ENCODE assay signal across 9 mouse cellular contexts in genomic region chr17:78298140-78298539, GRCm38 (mm10).
DNase-seq lines count a peak whose midpoint lies in the region; ATAC-seq and TF ChIP-seq lines count a peak whose summit lies in the region.
"Had no signal": no experiment of that assay in that cellular context is flagged by ENCODE, and none has a peak within 500 bp of the region (broad histone marks: within the 10 kb centered on the region; RNA-seq: fewer than 3 reads in every experiment).

No protein-coding gene starts in this region.

- H3K27me3 ChIP-seq in intestine, embryonic 16.5 days (replicated peaks; ENCODE audit: control insufficient read depth, insufficient read depth, low read length) = no peaks in the 10 kb centered on the region
- H3K27me3 ChIP-seq: embryonic facial prominence, embryonic 15.5 days had no signal

- H3K9ac ChIP-seq in intestine, embryonic 16.5 days (ENCODE audit: low read depth, low read length) = no peak overlapping the region
- H3K9ac ChIP-seq: embryonic facial prominence, embryonic 15.5 days had no signal

- no peak overlapping the region for H3K27ac ChIP-seq in layer of hippocampus, adult 2 months
- H3K27ac ChIP-seq in intestine, embryonic 16.5 days (ENCODE audit: low read length) = no peak overlapping the region
- H3K27ac ChIP-seq: embryonic facial prominence, embryonic 15.5 days; macrophage had no signal

- no peak overlapping the region for H3K4me3 ChIP-seq in layer of hippocampus, adult 2 months
- H3K4me3 ChIP-seq in intestine, embryonic 16.5 days (ENCODE audit: low read length) = no peak overlapping the region
- H3K4me3 ChIP-seq: embryonic facial prominence, embryonic 15.5 days had no signal

- DNase-seq in layer of hippocampus, adult 2 months (ENCODE audit: low spot score in 2 of 2) = no peak
- no peak for DNase-seq in layer of hippocampus, adult 8-10 months (ENCODE audit: low spot score in 2 of 2)
- peak; percentile 48 for DNase-seq in embryo, embryonic 10.5 days (ENCODE audit: low spot score)
- DNase-seq in frontal cortex, postnatal 36 days (ENCODE audit: low spot score in 2 of 2) = no peak

- ATAC-seq in intestine, embryonic 16.5 days = peak; percentile 71
- ATAC-seq in megakaryocyte progenitor cell, adult 5-6 weeks (replicated peaks; ENCODE audit: poor library complexity) = 0 out of 2 replicates have a peak, but pooled peaks have one; percentile 12
- no peak for ATAC-seq in monocyte, adult 5-6 weeks (replicated peaks; ENCODE audit: insufficient number of reproducible peaks, low FRiP score, low TSS enrichment, poor library complexity, severe bottlenecking)

- H3K4me2 ChIP-seq in intestine, embryonic 16.5 days (ENCODE audit: low read depth, low read length) = no peak overlapping the region
- H3K4me2 ChIP-seq: embryonic facial prominence, embryonic 15.5 days had no signal

- TF ChIP-seq CTCF in layer of hippocampus, adult 2 months (conservative IDR thresholded peaks at IDR 0.05) = peak; percentile 71

- WGBS in intestine, embryonic 16.5 days = 72% methylated on average over 5 of the region's 5 CpGs

- peaks cover 6% of the 10 kb centered on the region; the same call in 1 of the 2 replicates for H3K4me1 ChIP-seq in intestine, embryonic 16.5 days (ENCODE audit: control insufficient read depth, insufficient read depth, low read length)

- H3K9me3 ChIP-seq in intestine, embryonic 16.5 days (ENCODE audit: control insufficient read depth, low read length) = no peaks in the 10 kb centered on the region
- H3K9me3 ChIP-seq: embryonic facial prominence, embryonic 15.5 days had no signal

- H3K36me3 ChIP-seq in intestine, embryonic 16.5 days (ENCODE audit: control insufficient read depth, insufficient read depth, low read length) = no peaks in the 10 kb centered on the region
- H3K36me3 ChIP-seq: embryonic facial prominence, embryonic 15.5 days had no signal
